Mouse (Mus musculus) left cerebral cortex, adult 18-20 months (tissue): ENCODE data around the gene Olfr1128. TPM values are rescaled to one million over a fixed set of nuclear protein-coding genes. Genes with fewer than 3 reads are reported as not detected.
"Not testable (repeated sequence)": the region's sequence is repeated elsewhere in the genome, so short reads cannot be mapped to it uniquely, and the experiment has no call there.

Experiments used
- DNase-seq, 2 experiments: peaks; one replicate each; pipeline ENCODE4 v3.0.0; 2021 to 2022; ENCODE audit warnings: low spot score in 2 of 2, mixed read lengths in 1 of 2
- long read RNA-seq, 2 experiments: library from polyadenylated mRNA; stranded (forward); transcript quantifications; one replicate each; pipeline ENCODE4 v2.0.0; 2021
- total RNA-seq, 2 experiments: library from RNA; stranded (reverse); gene quantifications; 2 replicates each; pipeline ENCODE4 v1.2.3; 2021

The Olfr1128 gene
- not detected for total RNA-seq
- long read RNA-seq, experiment 1 = 0 reads
- long read RNA-seq, experiment 2 = 0 reads

GRCm38 (mm10) chr2:87545442-87545841, at the start of gene Olfr1128:
TSS of gene Olfr1128 (minus strand) at chr2:87545542.
- DNase-seq = no peak

DNA sequence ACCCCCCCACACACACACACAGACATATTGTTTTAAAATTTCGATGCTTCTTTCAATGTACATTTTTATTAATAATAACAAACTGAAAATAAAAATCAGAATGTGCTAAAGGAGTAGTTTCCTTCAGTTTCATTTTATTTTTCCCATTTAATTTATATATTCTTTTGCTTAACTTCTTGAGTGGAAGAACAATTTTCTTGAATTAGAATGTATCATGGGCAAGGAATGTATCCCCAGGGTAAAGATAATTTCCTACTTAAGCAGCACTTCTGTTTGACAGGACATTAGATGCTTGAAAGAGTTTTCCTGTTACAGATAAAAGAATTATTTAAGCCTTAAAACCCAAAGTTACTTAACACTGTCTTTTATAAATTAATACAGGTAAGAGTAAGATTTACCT, 28.3 kb upstream of the Olfr1128 start, which contains the start of gene Olfr1129:
Gene Olfr1129 (plus strand): TSS at position 301 of the 400 bp plus-strand sequence.
- DNase-seq = not testable (repeated sequence)

DNA sequence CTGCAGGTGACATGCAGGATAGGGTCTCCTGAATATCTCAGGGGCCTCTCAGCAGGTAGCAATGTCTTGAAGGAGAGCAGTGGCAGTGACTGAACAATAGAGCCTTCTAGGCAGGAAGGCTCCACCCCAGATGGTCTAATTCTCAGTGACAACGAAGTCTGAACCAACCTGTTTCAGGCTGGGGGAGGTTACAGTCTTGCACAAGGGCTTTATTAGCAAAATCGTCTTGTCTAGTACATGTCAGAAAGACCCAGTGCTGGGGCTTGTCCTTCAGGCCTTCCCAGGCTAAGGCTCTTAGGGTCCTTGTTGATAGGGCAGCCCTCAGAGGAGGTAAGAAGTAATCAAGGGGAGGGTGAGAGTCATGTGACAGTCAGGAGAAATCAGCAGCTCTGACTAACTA, 10.5 kb downstream of the Olfr1128 start:
- DNase-seq = no peak

DNA sequence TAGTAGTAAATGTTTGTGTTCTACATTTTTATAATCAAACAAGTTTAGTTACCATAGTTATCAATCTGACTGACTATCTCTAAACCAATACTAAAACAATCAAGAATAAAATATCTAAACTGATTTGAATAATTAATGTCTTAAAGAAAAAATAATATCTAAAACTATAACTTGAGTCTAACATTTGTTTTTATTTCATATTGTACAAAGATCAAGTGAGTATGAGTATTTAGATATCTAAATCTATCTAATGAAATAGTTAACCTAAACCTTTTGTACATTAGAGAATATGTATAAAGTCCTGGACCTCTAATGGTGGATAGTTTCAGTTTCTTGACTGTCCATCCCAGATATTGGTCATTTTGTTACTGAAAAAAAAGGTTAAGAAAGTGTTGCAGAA, 13.8 kb downstream of the Olfr1128 start, which contains the start of gene Olfr153:
Gene Olfr153 (plus strand): TSS at position 301 of the 400 bp plus-strand sequence.
- no peak for DNase-seq

GRCm38 (mm10) chr2:87525899-87526616, 19.3 kb downstream of the Olfr1128 start:
- DNase-seq = peak; percentile 2 to 27

DNA sequence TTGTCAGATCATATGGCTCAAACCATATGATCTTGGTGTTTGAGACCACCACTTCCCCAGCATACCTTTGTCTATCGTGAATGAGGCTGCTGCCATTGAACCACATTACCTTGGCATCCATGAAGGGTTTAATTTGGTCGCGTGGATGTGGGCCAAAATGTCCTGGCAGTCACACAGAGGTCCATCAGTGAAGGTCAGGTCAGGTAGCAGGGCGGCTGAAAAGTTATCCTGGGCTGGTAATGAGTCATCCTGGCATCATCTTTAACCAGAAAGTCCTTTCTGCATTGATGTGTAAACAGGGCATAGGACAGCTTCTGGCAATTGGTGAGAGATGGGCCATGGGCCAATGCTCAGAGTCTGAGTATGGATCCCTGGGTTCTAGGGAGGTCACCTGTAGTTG, 24.7 kb downstream of the Olfr1128 start:
- DNase-seq = no peak

GRCm38 (mm10) chr2:87516581-87516980, 28.8 kb downstream of the Olfr1128 start:
- DNase-seq = no peak

DNA sequence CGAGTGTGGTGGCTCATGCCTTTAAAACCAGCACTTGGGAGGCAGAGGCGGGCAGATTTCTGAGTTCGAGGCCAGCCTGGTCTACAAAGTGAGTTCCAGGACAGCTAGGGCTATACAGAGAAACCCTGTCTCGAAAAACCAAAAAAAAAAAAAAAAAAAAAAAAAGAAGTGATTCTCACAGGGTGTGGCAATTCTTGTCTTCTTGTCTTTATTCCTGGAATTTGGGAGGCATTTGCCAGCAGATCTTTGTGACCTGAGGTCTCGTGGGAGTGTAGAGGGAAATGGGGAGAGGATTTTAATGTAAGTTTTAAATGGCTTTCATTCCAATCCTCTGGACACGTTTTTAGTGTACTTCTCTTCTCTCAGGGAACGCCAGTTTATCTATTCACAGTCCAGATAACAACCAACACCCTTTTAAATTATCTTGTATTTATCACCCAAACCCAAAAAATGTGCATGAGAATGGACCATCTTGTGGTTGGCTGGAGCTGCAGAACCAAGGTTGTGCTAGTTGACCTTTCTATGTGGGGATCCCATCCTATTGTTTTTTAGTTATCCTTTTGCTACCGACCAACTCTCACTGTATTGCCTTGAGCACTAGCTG, 29.8 kb downstream of the Olfr1128 start:
- no peak for DNase-seq

DNA sequence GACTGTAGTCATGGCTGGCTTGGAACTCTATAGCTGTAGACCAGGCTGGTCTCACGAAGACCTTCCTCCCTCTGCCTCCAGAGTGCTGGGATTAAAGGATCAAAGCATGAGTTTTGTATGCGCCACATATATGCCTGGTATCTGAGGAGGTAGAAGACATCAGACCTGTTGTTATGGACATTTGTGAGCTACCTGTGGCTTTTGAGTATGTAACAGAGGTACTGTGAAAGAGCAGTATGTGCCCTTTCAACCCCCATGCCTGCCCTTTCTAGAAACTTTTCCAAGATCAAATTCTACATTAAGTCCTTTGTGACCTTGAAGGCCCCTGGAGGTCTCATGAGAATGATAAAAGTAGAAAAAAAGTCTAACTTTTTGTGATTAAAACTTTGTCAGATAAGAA, 30.3 kb downstream of the Olfr1128 start:
- no peak for DNase-seq

- no peak for DNase-seq
Measured at GRCm38 (mm10) chr2:87506265-87506664, 39.1 kb downstream of the Olfr1128 start, which contains the start of gene Pramel6. TSS of gene Pramel6 (plus strand) at chr2:87506565.

DNA sequence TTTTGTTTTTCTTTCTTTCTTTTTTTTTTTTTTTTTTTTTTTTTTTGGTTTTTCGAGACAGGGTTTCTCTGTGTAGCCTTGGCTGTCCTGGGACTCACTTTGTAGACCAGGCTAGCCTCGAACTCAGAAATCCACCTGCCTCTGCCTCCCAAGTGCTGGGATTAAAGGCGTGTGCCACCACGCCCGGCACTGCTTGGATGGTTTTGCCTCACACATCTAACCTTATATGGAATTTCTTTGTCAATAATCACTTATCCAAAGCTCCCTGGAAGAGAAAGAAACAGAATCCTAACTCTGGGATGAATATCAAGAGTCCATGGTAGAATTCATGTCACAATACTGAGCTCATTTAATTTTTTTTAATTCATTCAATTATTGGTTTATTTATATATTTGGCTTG, 48.3 kb downstream of the Olfr1128 start, which contains the start of gene Pramel7:
Gene Pramel7 (minus strand): TSS at position 101 of the 400 bp plus-strand sequence.
- not testable (repeated sequence) for DNase-seq

Other genes with a start within 250 kb of the Olfr1128 start
- gene Olfr1118, start 238.0 kb downstream of the Olfr1128 start, total RNA-seq = not detected
- gene Olfr1120, start 190.7 kb downstream of the Olfr1128 start, total RNA-seq = not detected
- gene Olfr1121, start 175.6 kb downstream of the Olfr1128 start, total RNA-seq = not detected
- under 1 TPM in 1 of 2 experiments, not detected in 1; 0.09 TPM for gene Olfr1122, start 159.7 kb downstream of the Olfr1128 start, total RNA-seq
- not detected for gene Olfr1123, start 128.9 kb downstream of the Olfr1128 start, total RNA-seq
- not detected for gene Olfr1124, start 115.3 kb downstream of the Olfr1128 start, total RNA-seq
- gene Olfr1126, start 91.6 kb downstream of the Olfr1128 start, total RNA-seq = not detected
- gene Pramel7, start 48.4 kb downstream of the Olfr1128 start, total RNA-seq = not detected
- gene Pramel6, start 39.0 kb downstream of the Olfr1128 start, total RNA-seq = not detected
- gene Olfr153, start 13.7 kb downstream of the Olfr1128 start, total RNA-seq = not detected
- not detected for gene Olfr1129, start 28.4 kb upstream of the Olfr1128 start, total RNA-seq
- gene Olfr1130, start 60.7 kb upstream of the Olfr1128 start, total RNA-seq = not detected
- not detected for gene Olfr1131, start 81.6 kb upstream of the Olfr1128 start, total RNA-seq
- not detected for gene Olfr1132, start 92.0 kb upstream of the Olfr1128 start, total RNA-seq
- not detected for gene Olfr1133, start 101.8 kb upstream of the Olfr1128 start, total RNA-seq
- gene Olfr1134, start 112.9 kb upstream of the Olfr1128 start, total RNA-seq = not detected
- not detected for gene Olfr1135, start 128.1 kb upstream of the Olfr1128 start, total RNA-seq
- not detected for gene Olfr1136, start 148.4 kb upstream of the Olfr1128 start, total RNA-seq
- not detected for gene Olfr1137, start 167.6 kb upstream of the Olfr1128 start, total RNA-seq
- gene Olfr1138, start 194.4 kb upstream of the Olfr1128 start, total RNA-seq = not detected
- not detected for gene Olfr1140, start 198.2 kb upstream of the Olfr1128 start, total RNA-seq
- not detected for gene Olfr1141, start 208.4 kb upstream of the Olfr1128 start, total RNA-seq
- gene Olfr152, start 233.9 kb upstream of the Olfr1128 start, total RNA-seq = not detected